Mouse (Mus musculus) MEL (cell line): ENCODE measurements around the gene Tbc1d30. TPM values are rescaled to one million over a fixed set of nuclear protein-coding genes. Genes with fewer than 3 reads are reported as not detected.
"Not testable (repeated sequence)": the region's sequence is repeated elsewhere in the genome, so short reads cannot be mapped to it uniquely, and the experiment has no call there.

Experiments used
- DNase-seq: peaks from one replicate; pipeline ENCODE4 v3.0.0; 2011; ENCODE audit warnings: low read depth, low spot score
- H3K27ac ChIP-seq: 2 replicates; pipeline ENCODE4 v1.5.1; 2012; ENCODE audit warnings: low read depth, mild to moderate bottlenecking, control low read depth, low read length, moderate library complexity; ENCODE audit not compliant: control insufficient read depth
- H3K27me3 ChIP-seq, 2 experiments: fragments of 150-350 bp in 1 of 2; sonication (generic) in 1 of 2; 2 replicates each; pipeline ENCODE4 v1.6.1; 2012; ENCODE audit warnings: low read length in 2 of 2, mild to moderate bottlenecking in 2 of 2, improper control_type of control experiment in 1 of 2, moderate library complexity in 1 of 2; ENCODE audit not compliant: insufficient read depth in 2 of 2, control insufficient read depth in 1 of 2
- H3K36me3 ChIP-seq, 2 experiments: 2 replicates each; pipeline ENCODE4 v1.6.1; 2012 to 2014; ENCODE audit warnings: low read length in 2 of 2, improper control_type of control experiment in 1 of 2, inconsistent platforms in 1 of 2, mild to moderate bottlenecking in 1 of 2; ENCODE audit not compliant: insufficient read depth in 2 of 2, control insufficient read depth in 1 of 2
- H3K4me1 ChIP-seq, 2 experiments: fragments of 150-350 bp in 1 of 2; sonication (generic) in 1 of 2; 2 replicates each; pipeline ENCODE4 v1.6.1; 2012; ENCODE audit warnings: low read length in 2 of 2, improper control_type of control experiment in 1 of 2, mild to moderate bottlenecking in 1 of 2; ENCODE audit not compliant: insufficient read depth in 2 of 2, control insufficient read depth in 1 of 2
- H3K4me3 ChIP-seq, 2 experiments: fragments of 150-350 bp in 1 of 2; sonication (generic) in 1 of 2; 2 replicates each; pipeline ENCODE4 v1.5.1; 2012; ENCODE audit warnings: low read depth in 2 of 2, low read length in 2 of 2, mild to moderate bottlenecking in 2 of 2, moderate library complexity in 2 of 2, control low read depth in 1 of 2, improper control_type of control experiment in 1 of 2; ENCODE audit not compliant: control insufficient read depth in 1 of 2, insufficient read depth in 1 of 2
- H3K79me2 ChIP-seq: 2 replicates; pipeline ENCODE4 v1.6.1; 2012; ENCODE audit warnings: mild to moderate bottlenecking, low read length, moderate library complexity; ENCODE audit not compliant: control insufficient read depth, poor library complexity, insufficient read depth
- H3K9ac ChIP-seq: 2 replicates; pipeline ENCODE4 v1.6.1; 2012; ENCODE audit warnings: low read depth, mild to moderate bottlenecking, control low read depth, low read length, moderate library complexity; ENCODE audit not compliant: control insufficient read depth, poor library complexity, severe bottlenecking
- H3K9me3 ChIP-seq: fragments of 150-350 bp; sonication (generic); replicated peaks from 2 replicates; pipeline ENCODE4 v1.6.1; 2012; ENCODE audit warnings: mild to moderate bottlenecking, low read length, improper control_type of control experiment, moderate library complexity; ENCODE audit not compliant: insufficient read depth
- BHLHE40 ChIP-seq: IDR thresholded peaks from 2 replicates; pipeline ENCODE4 v1.6.1; 2012; ENCODE audit warnings: low read depth, mild to moderate bottlenecking, inconsistent platforms, low read length, improper control_type of control experiment, borderline replicate concordance
- CHD2 ChIP-seq: IDR thresholded peaks from 2 replicates; pipeline ENCODE4 v1.6.1; 2011; ENCODE audit warnings: low read length, improper control_type of control experiment
- CTCF ChIP-seq, 3 experiments: IDR thresholded peaks in 2 of 3; conservative IDR thresholded peaks in 1 of 3; 2 replicates each; pipeline ENCODE4 v1.5.1; 2011 to 2012; ENCODE audit warnings: low read length in 3 of 3, low read depth in 2 of 3, mild to moderate bottlenecking in 2 of 3, improper control_type of control experiment in 1 of 3, inconsistent platforms in 1 of 3, mixed read lengths in 1 of 3, moderate library complexity in 1 of 3; ENCODE audit not compliant: control insufficient read depth in 1 of 3, insufficient read depth in 1 of 3, poor library complexity in 1 of 3, severe bottlenecking in 1 of 3
- E2F4 ChIP-seq: IDR thresholded peaks from 2 replicates; pipeline ENCODE4 v1.6.1; 2011; ENCODE audit warnings: low read depth, low read length, improper control_type of control experiment, borderline replicate concordance
- EP300 ChIP-seq, 2 experiments: IDR thresholded peaks; 2 replicates each; pipeline ENCODE4 v1.6.1; 2011; ENCODE audit warnings: improper control_type of control experiment in 2 of 2, low read length in 2 of 2, low read depth in 1 of 2, mild to moderate bottlenecking in 1 of 2
- ETS1 ChIP-seq: IDR thresholded peaks from 2 replicates; pipeline ENCODE4 v1.6.1; 2012; ENCODE audit warnings: low read depth, mild to moderate bottlenecking, inconsistent platforms, low read length, improper control_type of control experiment, moderate library complexity
- GABPA ChIP-seq: IDR thresholded peaks from 2 replicates; pipeline ENCODE4 v1.6.1; 2012; ENCODE audit warnings: low read depth, mild to moderate bottlenecking, inconsistent platforms, low read length, improper control_type of control experiment, moderate library complexity
- HCFC1 ChIP-seq: IDR thresholded peaks from 2 replicates; pipeline ENCODE4 v1.6.1; 2012; ENCODE audit warnings: low read depth, mild to moderate bottlenecking, inconsistent platforms, low read length, improper control_type of control experiment, moderate library complexity
- JUND ChIP-seq: IDR thresholded peaks from 2 replicates; pipeline ENCODE4 v1.6.1; 2011; ENCODE audit warnings: low read depth, mild to moderate bottlenecking, improper control_type of control experiment, low read length
- MAX ChIP-seq: IDR thresholded peaks from 2 replicates; pipeline ENCODE4 v1.6.1; 2011; ENCODE audit warnings: low read length, improper control_type of control experiment
- MXI1 ChIP-seq: IDR thresholded peaks from 2 replicates; pipeline ENCODE4 v1.6.1; 2011; ENCODE audit warnings: mild to moderate bottlenecking, low read depth, low read length, improper control_type of control experiment
- MYC ChIP-seq: IDR thresholded peaks from 2 replicates; pipeline ENCODE4 v1.6.1; 2011; ENCODE audit warnings: low read depth, mild to moderate bottlenecking, low read length, improper control_type of control experiment, moderate library complexity
- NELFE ChIP-seq: IDR thresholded peaks from 2 replicates; pipeline ENCODE4 v1.6.1; 2011; ENCODE audit warnings: low read depth, low read length, improper control_type of control experiment
- POLR2A ChIP-seq, 2 experiments: IDR thresholded peaks; 2 replicates each; pipeline ENCODE4 v1.6.1; 2011 to 2012; ENCODE audit warnings: low read length in 2 of 2, mild to moderate bottlenecking in 2 of 2, control low read depth in 1 of 2, improper control_type of control experiment in 1 of 2, low read depth in 1 of 2, moderate library complexity in 1 of 2; ENCODE audit not compliant: control insufficient read depth in 1 of 2, insufficient read depth in 1 of 2, poor library complexity in 1 of 2
- POLR2AphosphoS2 ChIP-seq: IDR thresholded peaks from 2 replicates; pipeline ENCODE4 v1.6.1; 2011; ENCODE audit warnings: low read length, improper control_type of control experiment
- RAD21 ChIP-seq: IDR thresholded peaks from 2 replicates; pipeline ENCODE4 v1.6.1; 2011; ENCODE audit warnings: mild to moderate bottlenecking, low read depth, low read length, improper control_type of control experiment
- RCOR1 ChIP-seq: IDR thresholded peaks from 2 replicates; pipeline ENCODE4 v1.6.1; 2012; ENCODE audit warnings: low read depth, mild to moderate bottlenecking, inconsistent platforms, low read length, improper control_type of control experiment
- SMC3 ChIP-seq: IDR thresholded peaks from 2 replicates; pipeline ENCODE4 v1.6.1; 2011; ENCODE audit warnings: low read depth, low read length, improper control_type of control experiment
- TAL1 ChIP-seq: IDR thresholded peaks from 2 replicates; pipeline ENCODE4 v1.6.1; 2012; ENCODE audit warnings: mild to moderate bottlenecking, inconsistent platforms, low read length, moderate library complexity, mixed read lengths
- TBP ChIP-seq: IDR thresholded peaks from 2 replicates; pipeline ENCODE4 v1.8.0; 2011; ENCODE audit warnings: low read depth, low read length, improper control_type of control experiment
- TCF12 ChIP-seq: IDR thresholded peaks from 2 replicates; pipeline ENCODE4 v1.6.1; 2014; ENCODE audit warnings: low read depth, mild to moderate bottlenecking, inconsistent platforms, low read length, improper control_type of control experiment, moderate library complexity
- USF1 ChIP-seq: IDR thresholded peaks from 2 replicates; pipeline ENCODE4 v1.6.1; 2014; ENCODE audit warnings: low read depth, mild to moderate bottlenecking, inconsistent platforms, low read length, improper control_type of control experiment, moderate library complexity
- USF2 ChIP-seq, 2 experiments: IDR thresholded peaks; 2 replicates each; pipeline ENCODE4 v1.6.1; 2011 to 2012; ENCODE audit warnings: improper control_type of control experiment in 2 of 2, low read length in 2 of 2, borderline replicate concordance in 1 of 2, inconsistent platforms in 1 of 2, low read depth in 1 of 2, mild to moderate bottlenecking in 1 of 2; ENCODE audit not compliant: insufficient read depth in 1 of 2
- ZMIZ1 ChIP-seq: IDR thresholded peaks from 2 replicates; pipeline ENCODE4 v1.6.1; 2012; ENCODE audit warnings: low read depth, mild to moderate bottlenecking, inconsistent platforms, low read length, improper control_type of control experiment, moderate library complexity
- ZNF384 ChIP-seq: IDR thresholded peaks from 2 replicates; pipeline ENCODE4 v1.6.1; 2012; ENCODE audit warnings: low read depth, mild to moderate bottlenecking, inconsistent platforms, low read length, improper control_type of control experiment
- polyA plus RNA-seq, 2 experiments: library from polyadenylated mRNA; stranded (reverse) in 1 of 2; unstranded in 1 of 2; fragments of >175 nt in 1 of 2; fragments of >200 nt in 1 of 2; gene quantifications; 2 replicates each; pipeline versions ENCODE4 v1.2.1 to v1.2.4; 2012; ENCODE audit warnings: low replicate concordance in 2 of 2, low read depth in 1 of 2; ENCODE audit not compliant: insufficient read length in 2 of 2, insufficient read depth in 1 of 2, missing spikeins in 1 of 2
- total RNA-seq: library from RNA; depleted of rRNA; stranded (reverse); fragments of 300-350 nt; gene quantifications from 2 replicates; pipeline ENCODE4 v1.2.3, GENCODE M21; 2012

The Tbc1d30 gene
- total and polyA plus RNA-seq, 3 experiments = 0.35 to 2.1 TPM; not detected in 1

- Histone ChIP-seq H3K79me2 (no peaks in the 10 kb centered on the region), H3K4me1 (no peaks in the 10 kb centered on the region), H3K27ac (no peak overlapping the region), H3K9ac (no peak overlapping the region)
- no peak for DNase-seq
- TF ChIP-seq SMC3 (no peak), POLR2AphosphoS2 (no peak), NELFE (no peak), HCFC1 (no peak), BHLHE40 (no peak), JUND (no peak), USF2 (IDR thresholded peaks at IDR 0.05; ENCODE audit: borderline replicate concordance in 1 of 2, insufficient read depth in 1 of 2, low read depth in 1 of 2, low read length in 2 of 2) (no peak), CHD2 (no peak), TAL1 (no peak), MYC (no peak)
- TF ChIP-seq, all 39 proteins: peak for 0
- H3K4me3 ChIP-seq = no peak overlapping the region
- H3K36me3 ChIP-seq = no peaks in the 10 kb centered on the region
- H3K9me3 ChIP-seq = no peaks in the 10 kb centered on the region
- H3K27me3 ChIP-seq = no peaks in the 10 kb centered on the region; a peak in 1 of 4 replicates
These were observed 10.1 kb downstream of the Tbc1d30 start for GRCm38 (mm10) chr10:121340754-121341593.

- not testable (repeated sequence) for DNase-seq, H3K9ac ChIP-seq, H3K27ac ChIP-seq, H3K4me3 ChIP-seq, H3K4me1 ChIP-seq, H3K36me3 ChIP-seq, H3K9me3 ChIP-seq, H3K79me2 ChIP-seq, H3K27me3 ChIP-seq
These were observed 14.5 kb downstream of the Tbc1d30 start for GRCm38 (mm10) chr10:121336536-121336935.

DNA sequence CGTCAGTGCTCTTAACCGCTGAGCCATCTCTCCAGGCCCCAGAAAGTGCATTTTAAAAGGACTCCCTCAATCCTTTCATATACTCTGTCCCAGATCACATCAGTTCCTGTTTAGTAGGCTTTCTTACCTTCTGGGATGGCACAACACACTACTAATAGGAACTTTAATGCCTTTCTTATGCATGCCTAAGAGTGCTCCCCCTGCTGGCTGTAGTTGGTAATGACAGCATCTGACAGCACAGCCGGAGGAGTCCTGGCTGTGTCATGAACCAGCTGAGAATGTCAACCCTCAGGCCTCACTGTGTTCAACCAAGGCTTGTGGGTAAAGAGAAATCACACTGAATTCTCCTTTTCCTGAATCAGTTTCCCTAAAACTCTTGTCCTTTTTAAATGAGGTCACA, 16.5 kb downstream of the Tbc1d30 start:
- Histone ChIP-seq H3K27ac (no peak overlapping the region), H3K4me3 (no peak overlapping the region), H3K9me3 (no peaks in the 10 kb centered on the region), H3K36me3 (no peaks in the 10 kb centered on the region), H3K79me2 (no peaks in the 10 kb centered on the region), H3K4me1 (no peaks in the 10 kb centered on the region), H3K27me3 (no peaks in the 10 kb centered on the region), H3K9ac (no peak overlapping the region)
- DNase-seq = peak; percentile 70
- TF ChIP-seq POLR2A (IDR thresholded peaks at IDR 0.05; ENCODE audit: control insufficient read depth in 1 of 2, insufficient read depth in 1 of 2, low read depth in 1 of 2, low read length in 2 of 2, poor library complexity in 1 of 2) (no peak), RAD21 (peak; percentile 10), GABPA (no peak), ZNF384 (no peak), USF2 (IDR thresholded peaks at IDR 0.05; ENCODE audit: borderline replicate concordance in 1 of 2, insufficient read depth in 1 of 2, low read depth in 1 of 2, low read length in 2 of 2) (no peak), TCF12 (no peak), ETS1 (no peak), EP300 (IDR thresholded peaks at IDR 0.05; ENCODE audit: low read depth in 1 of 2, low read length in 2 of 2) (no peak), ZMIZ1 (no peak), E2F4 (no peak), POLR2AphosphoS2 (no peak), USF1 (no peak), MXI1 (no peak), TAL1 (no peak), JUND (no peak), TBP (0 out of 2 replicates have a peak, but pooled peaks have one; percentile 37), RCOR1 (no peak), CTCF (IDR thresholded peaks at IDR 0.05 in 2 of 3, conservative IDR thresholded peaks at IDR 0.05 in 1 of 3; ENCODE audit: control insufficient read depth in 1 of 3, insufficient read depth in 1 of 3, low read depth in 2 of 3, low read length in 3 of 3, poor library complexity in 1 of 3, severe bottlenecking in 1 of 3) (peak; percentile 45 to 90 (median 67); a peak in 5 of 6 replicates), MAX (no peak), BHLHE40 (no peak)
